Mouse (Mus musculus) right cerebral cortex, postnatal 10 days (tissue): ENCODE measurements at regions not wholly inside any gene's neighbourhood (a gene's known extent, or its start where the extent isn't known, plus 50 kb on each side); places are given as distances from the start of the nearest gene placed in this dataset.

ENCODE experiments used
- DNase-seq, 2 experiments: peaks; one replicate each; pipeline ENCODE4 v3.0.0; 2021; ENCODE audit warnings: low spot score in 2 of 2

- no peak for DNase-seq
Observed at GRCm38 (mm10) chr11:37650095-37650494, 414.3 kb upstream of the Tenm2 start.

- DNase-seq, result no peak
Observed at GRCm38 (mm10) chr11:37623290-37623689, 387.5 kb upstream of the Tenm2 start.

GRCm38 (mm10) chr11:37600533-37600932, 364.8 kb upstream of the Tenm2 start:
- no peak for DNase-seq

GRCm38 (mm10) chr11:37582236-37582635, 346.5 kb upstream of the Tenm2 start:
- DNase-seq, result no peak

GRCm38 (mm10) chr11:37533624-37534023, 297.9 kb upstream of the Tenm2 start:
- no peak for DNase-seq

- DNase-seq, result no peak
Observed at GRCm38 (mm10) chr11:37532476-37532875, 296.7 kb upstream of the Tenm2 start.

GRCm38 (mm10) chr11:37498463-37499015, 262.8 kb upstream of the Tenm2 start:
- DNase-seq, result no peak

GRCm38 (mm10) chr11:37497874-37498273, 262.1 kb upstream of the Tenm2 start:
- DNase-seq, result no peak

GRCm38 (mm10) chr11:37480236-37480635, 244.5 kb upstream of the Tenm2 start:
- peak; percentile 38 for DNase-seq

- no peak for DNase-seq
Observed at GRCm38 (mm10) chr11:37478970-37479482, 243.3 kb upstream of the Tenm2 start.

- DNase-seq, result no peak
Observed at GRCm38 (mm10) chr11:37474068-37474467, 238.3 kb upstream of the Tenm2 start.

- DNase-seq, result no peak
Observed at GRCm38 (mm10) chr11:37463658-37464420, 228.1 kb upstream of the Tenm2 start.

GRCm38 (mm10) chr11:37462375-37462774, 226.6 kb upstream of the Tenm2 start:
- no peak for DNase-seq

GRCm38 (mm10) chr11:37447361-37447760, 211.6 kb upstream of the Tenm2 start:
- no peak for DNase-seq

- DNase-seq, result no peak
Observed at GRCm38 (mm10) chr11:37446626-37447025, 210.9 kb upstream of the Tenm2 start.

GRCm38 (mm10) chr11:37442781-37443180, 207.0 kb upstream of the Tenm2 start:
- no peak for DNase-seq

GRCm38 (mm10) chr11:37434600-37434999, 198.8 kb upstream of the Tenm2 start:
- no peak for DNase-seq

- no peak for DNase-seq
Observed at GRCm38 (mm10) chr11:37424312-37425169, 188.8 kb upstream of the Tenm2 start.

GRCm38 (mm10) chr11:37412868-37413267, 177.1 kb upstream of the Tenm2 start:
- no peak for DNase-seq

- no peak for DNase-seq
Observed at GRCm38 (mm10) chr11:37367971-37368370, 132.2 kb upstream of the Tenm2 start.

GRCm38 (mm10) chr11:37364430-37364829, 128.7 kb upstream of the Tenm2 start:
- peak; percentile 57 to 63 for DNase-seq

GRCm38 (mm10) chr11:37355074-37355473, 119.3 kb upstream of the Tenm2 start:
- DNase-seq, result no peak
